Mouse (Mus musculus) erythroblast, embryonic 14.5 days (primary cell): ENCODE results near the gene Gm498.

Experiments
- GATA1 ChIP-seq: IDR thresholded peaks from 2 replicates; pipeline ENCODE4 v1.6.1; 2012; ENCODE audit warnings: low read length, inconsistent platforms, mixed read lengths
- TAL1 ChIP-seq: IDR thresholded peaks from 3 replicates; pipeline ENCODE4 v1.6.1; 2012; ENCODE audit warnings: low read length, inconsistent platforms, mixed read lengths

DNA sequence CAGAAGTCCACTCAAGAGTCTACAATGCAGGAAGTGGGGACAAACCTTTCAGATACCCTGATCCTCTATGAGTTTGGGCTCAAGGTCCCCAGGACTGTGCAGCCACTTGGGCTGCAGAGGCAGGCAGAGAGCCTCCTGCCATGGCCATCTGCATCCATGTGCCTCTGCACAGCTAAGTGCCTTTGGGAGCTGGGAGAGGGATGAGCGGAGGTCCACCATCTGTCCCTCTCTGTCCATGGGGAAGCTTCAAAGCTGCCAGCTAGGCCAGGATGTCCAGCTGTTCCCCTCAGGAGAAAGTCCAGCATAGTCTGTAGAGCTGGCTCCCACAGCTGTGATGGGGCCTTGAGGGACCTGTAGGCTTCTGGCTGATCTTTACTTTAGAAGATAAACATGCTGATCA, 38.5 kb downstream of the Gm498 start:
- no peak for TF ChIP-seq GATA1
- no peak for TF ChIP-seq TAL1
